Comparison of ENCODE assay signal across 17 mouse cellular contexts in the genomic region with DNA sequence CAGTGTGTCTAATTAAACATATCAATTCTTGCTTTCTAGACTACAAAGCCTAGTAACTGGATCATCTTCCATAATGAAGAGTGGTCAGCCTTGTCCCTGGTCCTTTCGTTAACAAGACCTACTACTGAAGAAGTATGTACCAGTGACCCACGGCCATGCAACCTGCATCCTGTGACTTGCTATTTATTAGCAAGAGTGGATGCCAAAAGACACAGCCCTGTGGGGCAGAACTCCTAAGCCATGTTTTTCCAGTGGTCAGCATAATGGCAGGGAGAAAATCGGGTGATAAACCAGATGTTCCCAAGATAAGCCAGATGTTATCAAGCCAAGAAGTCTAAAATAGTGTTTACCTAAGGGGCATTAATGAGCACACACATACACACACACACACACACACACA. TPM values are rescaled to one million over a fixed set of nuclear protein-coding genes. Genes with fewer than 3 reads are reported as not detected.
"Had no signal": no experiment of that assay in that cellular context is flagged by ENCODE, and none has a peak within 500 bp of the region (broad histone marks: within the 10 kb centered on the region; RNA-seq: fewer than 3 reads in every experiment).

No protein-coding gene starts in this region.

- DNase-seq: layer of hippocampus, adult 9-11 months; layer of hippocampus, postnatal 36 days; lung, embryonic 14.5 days; lung, postnatal 10 days; lung, postnatal 4 days; retina, postnatal 1 day; right cerebral cortex, postnatal 4 days; spleen, adult 18-20 months; thymus, adult 18-20 months; thymus, postnatal 14 days had no signal

- ATAC-seq: liver, embryonic 12.5 days; midbrain, embryonic 16.5 days had no signal

- H3K4me1 ChIP-seq: kidney, embryonic 15.5 days; limb, embryonic 15.5 days; liver, embryonic 12.5 days had no signal

- H3K36me3 ChIP-seq: kidney, embryonic 15.5 days; limb, embryonic 15.5 days; liver, embryonic 12.5 days; midbrain, embryonic 12.5 days; neural tube, embryonic 13.5 days had no signal

- H3K9me3 ChIP-seq: kidney, embryonic 15.5 days; limb, embryonic 15.5 days; liver, embryonic 12.5 days; midbrain, embryonic 12.5 days; neural tube, embryonic 13.5 days had no signal

- H3K4me2 ChIP-seq: kidney, embryonic 15.5 days; limb, embryonic 15.5 days; liver, embryonic 12.5 days; lung, embryonic 14.5 days; midbrain, embryonic 12.5 days; neural tube, embryonic 13.5 days had no signal

- H3K27ac ChIP-seq: kidney, embryonic 15.5 days; limb, embryonic 15.5 days; liver, embryonic 12.5 days; midbrain, embryonic 12.5 days; neural tube, embryonic 13.5 days had no signal

- H3K27me3 ChIP-seq: kidney, embryonic 15.5 days; limb, embryonic 15.5 days; liver, embryonic 12.5 days; midbrain, embryonic 12.5 days; neural tube, embryonic 13.5 days had no signal

- H3K9ac ChIP-seq: kidney, embryonic 15.5 days; limb, embryonic 15.5 days; liver, embryonic 12.5 days; lung, embryonic 14.5 days; midbrain, embryonic 12.5 days; neural tube, embryonic 13.5 days had no signal

- H3K4me3 ChIP-seq: kidney, embryonic 15.5 days; limb, embryonic 15.5 days; liver, embryonic 12.5 days; midbrain, embryonic 12.5 days; neural tube, embryonic 13.5 days had no signal

RNA-seq across cellular contexts. Expression of a gene that starts 26.0 kb away (rescaled TPM):
- total RNA-seq: megakaryocyte, adult 5-6 weeks had no signal
